ENCODE assay signal across 9 mouse cellular contexts in genomic region chr5:67778026-67778425, GRCm38 (mm10).
A peak's percentile ranks its signal among the peaks of the same experiment; 100 is the strongest.
DNase-seq lines count a peak whose midpoint lies in the region; ATAC-seq and TF ChIP-seq lines count a peak whose summit lies in the region.
"Had no signal": no experiment of that assay in that cellular context is flagged by ENCODE, and none has a peak within 500 bp of the region (broad histone marks: within the 10 kb centered on the region; RNA-seq: fewer than 3 reads in every experiment).

No protein-coding gene starts in this region.

- no peaks in the 10 kb centered on the region for H3K36me3 ChIP-seq in testis, adult 2 months (ENCODE audit: control insufficient read depth, insufficient read depth, low read length)
- H3K36me3 ChIP-seq: embryonic facial prominence, embryonic 13.5 days had no signal

- 0 out of 2 replicates have a peak, but pooled peaks have one; percentile 4 for TF ChIP-seq CTCF in testis, adult 2 months (IDR thresholded peaks at IDR 0.05; ENCODE audit: control insufficient read depth, insufficient read depth, insufficient replicate concordance, low read depth, low read length)
- TF ChIP-seq CTCF in cortical plate, adult 2 months (IDR thresholded peaks at IDR 0.05; ENCODE audit: extremely low read depth, insufficient read depth, low read length): peak; percentile 65

- DNase-seq in testis, postnatal 14 days (ENCODE audit: low spot score): no peak
- peak; percentile 34 for DNase-seq in heart, postnatal 4 days
- peak; percentile 69 for DNase-seq in layer of hippocampus, adult 9-10 months (ENCODE audit: low spot score)

- H3K4me3 ChIP-seq in testis, adult 2 months (ENCODE audit: control insufficient read depth, low read depth, low read length): no peak overlapping the region
- no peak overlapping the region for H3K4me3 ChIP-seq in cortical plate, adult 2 months (ENCODE audit: insufficient read depth, low read length)
- H3K4me3 ChIP-seq: embryonic facial prominence, embryonic 13.5 days; myocyte had no signal

- H3K27me3 ChIP-seq in testis, adult 2 months (ENCODE audit: control insufficient read depth, insufficient read depth, low read length): no peaks in the 10 kb centered on the region
- H3K27me3 ChIP-seq: embryonic facial prominence, embryonic 13.5 days had no signal

- no peak overlapping the region for H3K27ac ChIP-seq in testis, adult 2 months (ENCODE audit: control insufficient read depth, insufficient read depth, low read depth, low read length)
- no peak overlapping the region for H3K27ac ChIP-seq in cortical plate, adult 2 months (ENCODE audit: insufficient read depth, low read length)
- H3K27ac ChIP-seq: embryonic facial prominence, embryonic 13.5 days had no signal

- H3K4me1 ChIP-seq in testis, adult 2 months (ENCODE audit: control insufficient read depth, insufficient read depth, low read length): no peaks in the 10 kb centered on the region
- H3K4me1 ChIP-seq in cortical plate, adult 2 months (ENCODE audit: control insufficient read depth, insufficient read depth, low read length): peaks cover 1% of the 10 kb centered on the region; the same call in 1 of the 2 replicates
- H3K4me1 ChIP-seq: embryonic facial prominence, embryonic 13.5 days had no signal

- peak; percentile 97 for ATAC-seq in megakaryocyte progenitor cell, adult 5-6 weeks (replicated peaks; ENCODE audit: poor library complexity)
- ATAC-seq in monocyte, adult 5-6 weeks (replicated peaks; ENCODE audit: insufficient number of reproducible peaks, low FRiP score, low TSS enrichment, poor library complexity, severe bottlenecking): no peak

- TF ChIP-seq POLR2A in testis, adult 2 months (IDR thresholded peaks at IDR 0.05; ENCODE audit: control insufficient read depth, low read depth, low read length): no peak
- TF ChIP-seq POLR2A in cortical plate, adult 2 months (IDR thresholded peaks at IDR 0.05; ENCODE audit: extremely low read depth, insufficient read depth, low read length): no peak
